Mouse (Mus musculus): ENCODE measurements around the gene Olfr1280.
"Not testable (repeated sequence)": the region's sequence is repeated elsewhere in the genome, so short reads cannot be mapped to it uniquely, and the experiment has no call there.

Olfr1280 gene

DNA sequence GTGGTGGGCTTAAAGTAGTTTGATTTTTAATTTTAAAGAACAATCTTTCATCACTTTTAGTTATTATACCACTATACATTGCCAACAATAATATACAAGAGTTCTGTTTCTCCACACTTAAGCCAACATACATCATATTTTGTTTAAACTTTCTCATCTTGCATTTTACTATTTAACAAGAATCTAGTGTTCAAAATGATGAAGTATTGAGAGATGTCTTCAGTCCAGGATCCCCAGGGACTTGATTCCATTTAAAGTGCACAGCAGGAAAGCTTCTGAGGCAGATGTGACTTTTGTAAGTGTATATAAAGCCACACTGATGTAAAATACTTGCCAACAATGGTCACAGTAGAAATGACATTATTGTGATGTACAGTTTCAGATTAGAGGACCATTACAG is at the start of gene Olfr1280:
Gene Olfr1280, plus strand, starts transcription at position 301 of the 400 bp plus-strand sequence.
- no peak for DNase-seq (ENCODE audit: low read depth in 1 of 2, low spot score in 2 of 2)

DNA sequence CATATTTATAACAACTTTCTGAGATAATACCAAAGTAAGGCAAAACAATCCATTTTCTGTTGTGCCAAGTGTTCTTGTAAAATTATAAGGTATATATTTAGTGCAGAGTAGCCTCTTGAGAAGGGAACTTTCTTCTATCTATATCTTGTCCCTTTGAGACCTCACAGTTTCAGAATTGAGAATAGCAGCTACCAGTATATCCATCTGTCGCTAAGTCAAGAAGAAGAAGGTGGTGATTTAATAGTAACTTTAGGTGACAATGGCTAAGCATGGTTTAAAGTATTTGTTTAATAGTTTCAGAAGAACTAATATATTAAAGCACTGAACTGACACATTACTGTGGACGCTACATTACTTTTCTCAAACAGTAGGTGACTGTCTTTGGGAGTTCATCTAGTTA is 39.8 kb upstream of the Olfr1280 start, which contains the start of gene Olfr1277:
Gene Olfr1277, minus strand, starts transcription at position 101 of the 400 bp plus-strand sequence.
- DNase-seq (ENCODE audit: low read depth in 1 of 2, low spot score in 2 of 2), result no peak

DNA sequence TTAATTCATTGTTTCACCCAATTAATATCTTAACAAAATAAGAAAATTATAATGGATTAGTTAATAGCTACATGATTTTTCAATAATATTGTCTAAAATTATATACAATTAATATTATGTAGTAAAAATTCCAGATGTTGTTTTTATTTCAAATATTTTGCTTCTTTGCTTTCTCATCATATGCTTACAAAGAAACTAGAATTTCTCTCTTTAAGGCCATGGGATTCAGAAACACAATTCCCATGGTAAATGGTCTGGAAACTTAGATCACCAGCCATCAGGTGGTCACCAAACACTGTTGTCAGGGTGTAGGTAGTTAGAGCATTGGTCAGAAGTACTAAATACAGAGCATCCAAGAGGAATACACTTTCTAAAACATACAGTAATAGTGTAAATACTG is 24.0 kb upstream of the Olfr1280 start, which contains the start of gene Olfr1278:
Gene Olfr1278, plus strand, starts transcription at position 301 of the 400 bp plus-strand sequence.
- DNase-seq (ENCODE audit: low read depth in 1 of 2, low spot score in 2 of 2), result no peak

DNA sequence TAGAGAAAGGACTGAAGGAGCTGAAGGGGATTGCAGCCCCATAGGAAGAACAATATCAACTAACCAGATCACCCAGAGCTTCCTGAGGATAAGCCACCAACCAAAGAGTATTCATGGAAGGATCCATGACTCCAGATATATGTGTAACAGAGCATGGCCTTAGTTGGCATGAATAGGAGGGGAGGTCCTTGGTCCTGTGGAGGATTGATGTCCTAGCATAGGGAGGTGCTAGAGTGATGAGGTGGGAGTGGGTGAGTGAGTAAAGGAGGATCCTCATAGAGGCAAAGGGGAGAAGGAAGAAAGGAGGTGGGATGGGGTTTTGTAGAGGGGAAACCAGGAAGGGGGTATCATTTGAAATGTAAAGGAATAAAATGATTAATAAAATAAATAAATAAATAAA is 15.3 kb upstream of the Olfr1280 start:
- no peak for DNase-seq (ENCODE audit: low read depth in 1 of 2, low spot score in 2 of 2)

DNA sequence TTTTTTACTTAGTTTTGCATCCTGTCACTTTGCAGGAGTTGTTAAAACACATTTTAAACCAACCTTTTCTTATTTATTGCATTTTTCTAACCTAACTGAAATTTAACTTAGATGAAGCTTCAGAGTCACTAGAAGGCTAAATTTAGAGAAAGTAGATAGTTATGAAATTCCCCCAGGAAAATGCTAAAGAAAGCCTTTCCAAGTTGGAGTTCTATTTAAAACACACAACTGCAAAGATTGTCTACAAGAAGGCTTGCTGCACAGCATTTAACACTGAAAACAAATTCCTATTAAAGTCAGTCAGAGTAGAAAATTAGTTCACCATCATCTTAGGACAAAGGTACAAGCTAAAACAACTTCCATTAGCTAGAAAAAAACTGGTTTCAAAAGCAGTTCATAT is 13.4 kb upstream of the Olfr1280 start, which contains the start of gene Olfr1279:
Gene Olfr1279, plus strand, starts transcription at position 262 of the 400 bp plus-strand sequence.
- no peak for DNase-seq (ENCODE audit: low read depth in 1 of 2, low spot score in 2 of 2)

DNA sequence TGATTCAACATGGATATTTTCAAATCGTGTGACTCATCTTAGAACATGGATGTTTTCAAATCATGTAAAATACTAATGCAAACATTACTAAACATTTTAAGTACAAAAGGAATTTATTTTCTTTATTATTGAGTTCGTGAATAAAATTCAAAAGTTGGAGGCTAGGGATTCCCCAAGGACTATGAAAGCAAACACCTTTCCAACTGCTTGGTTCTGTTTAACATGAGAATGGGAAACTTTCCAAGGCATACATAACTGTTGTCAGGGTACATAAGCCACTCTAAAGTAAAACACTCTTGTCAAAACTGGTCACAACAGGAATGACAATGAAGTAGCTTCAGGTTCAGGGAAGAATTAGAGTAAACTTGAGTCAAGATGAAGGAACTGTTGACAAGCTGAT is 12.4 kb downstream of the Olfr1280 start, which contains the start of gene Olfr1281:
Gene Olfr1281, plus strand, starts transcription at position 301 of the 400 bp plus-strand sequence.
- no peak for DNase-seq (ENCODE audit: low read depth in 1 of 2, low spot score in 2 of 2)

DNA sequence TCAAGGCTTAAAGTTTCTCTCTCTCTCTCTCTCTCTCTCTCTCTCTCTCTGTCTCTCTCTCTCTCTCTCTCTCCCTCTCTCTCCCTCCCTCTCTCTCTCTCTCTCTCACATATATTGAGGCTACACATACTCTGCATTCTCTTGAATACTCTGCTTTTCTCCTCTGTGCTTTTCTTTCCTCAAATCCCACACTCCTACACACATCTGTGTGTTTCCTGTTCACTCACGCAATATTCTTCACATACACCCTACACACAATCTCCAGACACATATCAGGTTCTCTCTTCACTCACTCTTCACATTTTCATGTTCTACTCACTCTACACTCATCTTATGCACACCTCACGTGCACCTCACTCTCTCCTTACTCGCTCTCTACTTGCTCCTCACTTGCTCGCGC is 19.9 kb downstream of the Olfr1280 start:
- not testable (repeated sequence) for DNase-seq (ENCODE audit: low read depth in 1 of 2, low spot score in 2 of 2)

DNA sequence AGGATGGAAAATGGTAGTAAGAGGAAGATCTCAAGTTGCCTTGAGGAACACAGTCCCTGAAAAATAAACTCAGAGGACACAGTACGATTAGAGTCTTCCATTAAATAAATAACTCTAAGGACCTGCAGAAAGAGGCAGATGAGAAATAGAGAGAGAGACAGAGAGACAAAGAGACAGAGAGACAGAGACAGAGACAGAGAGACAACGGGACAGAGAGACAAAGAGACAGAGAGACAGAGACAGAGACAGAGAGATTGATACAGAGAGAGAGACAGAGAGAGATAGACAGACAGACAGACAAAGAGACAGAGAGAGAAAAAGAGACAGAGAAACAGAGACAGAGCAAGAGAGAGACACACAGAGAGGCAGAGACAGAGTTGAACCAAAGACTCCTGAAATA is 22.2 kb downstream of the Olfr1280 start, which contains the start of gene Olfr1282:
Gene Olfr1282, minus strand, starts transcription at position 101 of the 400 bp plus-strand sequence.
- DNase-seq (ENCODE audit: low read depth in 1 of 2, low spot score in 2 of 2), result no peak

DNA sequence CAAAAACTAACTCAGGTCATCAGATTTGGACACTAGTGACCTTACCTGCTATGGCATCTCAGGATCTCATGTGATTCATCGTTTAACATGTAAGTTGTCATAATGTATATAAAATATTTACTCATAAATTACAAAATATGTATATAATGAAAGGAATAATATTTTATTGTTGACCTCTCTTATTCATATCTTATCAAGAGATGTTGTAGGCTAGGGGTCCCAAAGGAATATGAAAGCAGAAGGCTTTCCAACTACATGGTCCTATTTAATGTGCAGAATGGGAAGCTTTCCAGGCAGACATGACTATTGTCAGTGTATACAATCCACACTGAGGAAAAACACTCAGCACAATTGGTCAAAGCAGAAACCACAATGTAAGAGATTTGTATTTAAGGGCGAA is 52.7 kb downstream of the Olfr1280 start, which contains the start of gene Olfr1283:
Gene Olfr1283, plus strand, starts transcription at position 301 of the 400 bp plus-strand sequence.
- DNase-seq (ENCODE audit: low read depth in 1 of 2, low spot score in 2 of 2), result no peak

DNA sequence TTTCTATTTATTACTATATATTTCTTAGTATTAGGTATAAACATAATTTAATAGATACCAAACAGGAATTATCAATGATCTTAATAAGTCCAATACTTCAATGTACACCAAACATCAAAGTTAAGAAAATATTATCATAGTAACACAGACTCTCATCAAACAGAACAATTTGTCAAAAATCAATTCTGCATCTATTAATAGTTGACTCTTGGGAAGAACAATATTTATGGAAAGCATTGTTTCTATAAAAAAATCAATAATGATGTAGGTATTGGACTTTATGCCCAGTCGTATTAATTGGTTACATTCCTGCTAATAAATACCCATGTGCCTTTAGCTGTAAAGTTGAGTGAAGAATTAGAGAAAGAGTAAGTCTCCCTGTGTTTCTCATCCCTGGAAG is 61.4 kb downstream of the Olfr1280 start, which contains the start of gene Olfr1284:
Gene Olfr1284, plus strand, starts transcription at position 301 of the 400 bp plus-strand sequence.
- DNase-seq (ENCODE audit: low read depth in 1 of 2, low spot score in 2 of 2), result no peak
